Mouse (Mus musculus) forebrain, embryonic 16.5 days (tissue): ENCODE measurements around the gene Filip1. TPM values are rescaled to one million over a fixed set of nuclear protein-coding genes. Genes with fewer than 3 reads are reported as not detected.

Experiments
- ATAC-seq: fragments of 200-750 bp; cut with Nextera tagmentation; 2 replicates; pipeline ENCODE4 v1.8.0; 2017; ENCODE audit warnings: mild to moderate bottlenecking, moderate library complexity
- H3K27ac ChIP-seq: fragments of 300-500 bp; sonication (generic); 2 replicates; pipeline ENCODE4 v1.5.1; 2014; ENCODE audit warnings: low read length, control low read depth
- H3K27me3 ChIP-seq: fragments of 300-500 bp; sonication (generic); replicated peaks from 2 replicates; pipeline ENCODE4 v1.6.1; 2014; ENCODE audit warnings: low read length; ENCODE audit not compliant: control insufficient read depth, insufficient read depth
- H3K36me3 ChIP-seq: fragments of 300-500 bp; sonication (generic); 2 replicates; pipeline ENCODE4 v1.6.1; 2014; ENCODE audit not compliant: control insufficient read depth, insufficient read depth
- H3K4me1 ChIP-seq: fragments of 300-500 bp; sonication (generic); replicated peaks from 2 replicates; pipeline ENCODE4 v1.6.1; 2014; ENCODE audit warnings: low read length; ENCODE audit not compliant: control insufficient read depth, insufficient read depth
- H3K4me2 ChIP-seq: fragments of 300-500 bp; sonication (generic); 2 replicates; pipeline ENCODE4 v1.6.1; 2014; ENCODE audit warnings: mild to moderate bottlenecking, low read length, control low read depth
- H3K4me3 ChIP-seq: fragments of 300-500 bp; sonication (generic); replicated peaks from 2 replicates; pipeline ENCODE4 v1.5.1; 2014; ENCODE audit warnings: mild to moderate bottlenecking, low read length, control low read depth
- H3K9ac ChIP-seq: fragments of 300-500 bp; sonication (generic); replicated peaks from 2 replicates; pipeline ENCODE4 v1.6.1; 2014; ENCODE audit warnings: low read depth, low read length, control low read depth
- H3K9me3 ChIP-seq: fragments of 300-500 bp; sonication (generic); 2 replicates; pipeline ENCODE4 v1.6.1; 2016; ENCODE audit warnings: low read length; ENCODE audit not compliant: control insufficient read depth
- WGBS: fragments of 180-500 bp; shearing (Covaris S2); extraction: QIAGEN DNeasy Blood & Tissue Kit; methylation state at CpG from one replicate; pipeline ENCODE4 v1.1.7; 2014; 5-methylcytosine and 5-hydroxymethylcytosine counted together
- polyA plus RNA-seq: library from polyadenylated mRNA; unstranded; fragments of >200 nt; fragmentation: Nextera tagmentation; extraction: Ambion mirVana; gene quantifications from 2 replicates; pipeline ENCODE4 v1.2.1, GENCODE M21; 2015

Gene Filip1
- polyA plus RNA-seq, 1 experiment from 2014 or later, result 3.0 TPM

DNA sequence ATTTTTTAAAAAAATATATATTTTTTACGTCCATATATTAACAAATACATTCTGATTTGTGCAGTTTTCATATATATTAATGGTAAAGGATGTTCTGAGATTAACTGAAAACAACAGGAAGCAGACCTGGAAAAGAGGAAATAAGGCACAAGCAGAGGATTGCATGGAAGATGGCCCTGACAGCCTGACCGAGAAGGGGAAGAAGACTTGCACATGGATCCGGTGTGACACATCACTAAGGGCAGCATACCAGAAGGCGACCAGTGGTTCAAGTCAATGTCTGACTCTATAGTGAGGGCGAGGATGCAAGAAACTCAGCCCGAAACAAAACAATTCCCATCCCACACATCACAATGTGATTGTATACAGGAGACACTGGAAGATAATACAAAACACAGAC is 52.2 kb downstream of the Filip1 start:
- no peak overlapping the region for H3K27ac ChIP-seq
- no peak overlapping the region for H3K4me3 ChIP-seq
- WGBS, result 93% methylated on average over 6 of the region's 6 CpGs
- no peak overlapping the region for H3K4me2 ChIP-seq
- no peak for ATAC-seq
- no peaks in the 10 kb centered on the region for H3K9me3 ChIP-seq
- H3K9ac ChIP-seq, result no peak overlapping the region
- H3K36me3 ChIP-seq, result no peaks in the 10 kb centered on the region
- H3K27me3 ChIP-seq, result no peaks in the 10 kb centered on the region
- H3K4me1 ChIP-seq, result no peaks in the 10 kb centered on the region

DNA sequence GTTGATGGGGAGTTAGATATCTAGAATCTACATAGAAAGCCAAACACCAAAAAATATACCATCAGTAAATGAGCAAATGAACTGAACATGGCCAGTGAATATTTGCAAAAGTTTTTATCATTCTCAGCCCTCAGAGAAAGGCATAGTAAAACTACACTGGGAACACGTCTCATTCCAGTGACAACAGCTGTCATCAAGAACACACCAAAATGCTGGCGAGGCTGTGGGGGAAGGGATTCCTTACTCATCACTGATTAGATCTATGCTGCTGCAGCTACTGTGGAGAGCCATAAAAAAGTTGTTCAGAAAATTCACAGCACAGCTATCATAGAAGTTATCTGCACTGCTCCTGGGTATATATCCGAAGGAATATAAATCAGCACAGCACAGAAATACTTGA is 54.3 kb downstream of the Filip1 start:
- H3K4me1 ChIP-seq, result no peaks in the 10 kb centered on the region
- no peak for ATAC-seq
- no peak overlapping the region for H3K4me3 ChIP-seq
- H3K27me3 ChIP-seq, result no peaks in the 10 kb centered on the region
- H3K9me3 ChIP-seq, result no peaks in the 10 kb centered on the region
- no peak overlapping the region for H3K4me2 ChIP-seq
- H3K9ac ChIP-seq, result no peak overlapping the region
- H3K36me3 ChIP-seq, result no peaks in the 10 kb centered on the region
- no peak overlapping the region for H3K27ac ChIP-seq
- 82% methylated on average over 3 of the region's 3 CpGs for WGBS

DNA sequence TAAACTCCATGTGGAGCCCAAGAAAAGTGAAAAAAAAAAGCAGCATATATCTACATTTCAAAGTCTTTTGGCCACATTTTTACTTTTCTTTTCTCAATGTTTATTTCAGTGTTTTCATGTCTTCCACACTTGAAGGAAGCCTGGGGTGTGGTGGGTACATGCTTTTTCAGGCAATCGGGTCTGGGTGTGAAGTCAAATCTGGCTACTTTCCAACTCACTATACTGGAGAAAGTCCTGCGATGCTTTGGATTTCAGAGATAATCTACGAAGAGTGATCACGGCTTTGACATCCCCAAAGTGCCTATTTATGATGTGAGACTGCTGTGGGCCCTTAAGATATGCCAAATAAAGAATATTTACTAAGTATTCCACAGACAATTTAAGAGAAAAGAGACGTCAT is 57.7 kb downstream of the Filip1 start:
- ATAC-seq, result no peak
- H3K36me3 ChIP-seq, result no peaks in the 10 kb centered on the region
- no peak overlapping the region for H3K9ac ChIP-seq
- no peak overlapping the region for H3K4me2 ChIP-seq
- WGBS, result 70% methylated on average over 5 of the region's 5 CpGs
- H3K9me3 ChIP-seq, result no peaks in the 10 kb centered on the region
- H3K27ac ChIP-seq, result no peak overlapping the region
- H3K4me3 ChIP-seq, result no peak overlapping the region
- H3K27me3 ChIP-seq, result no peaks in the 10 kb centered on the region
- H3K4me1 ChIP-seq, result no peaks in the 10 kb centered on the region

DNA sequence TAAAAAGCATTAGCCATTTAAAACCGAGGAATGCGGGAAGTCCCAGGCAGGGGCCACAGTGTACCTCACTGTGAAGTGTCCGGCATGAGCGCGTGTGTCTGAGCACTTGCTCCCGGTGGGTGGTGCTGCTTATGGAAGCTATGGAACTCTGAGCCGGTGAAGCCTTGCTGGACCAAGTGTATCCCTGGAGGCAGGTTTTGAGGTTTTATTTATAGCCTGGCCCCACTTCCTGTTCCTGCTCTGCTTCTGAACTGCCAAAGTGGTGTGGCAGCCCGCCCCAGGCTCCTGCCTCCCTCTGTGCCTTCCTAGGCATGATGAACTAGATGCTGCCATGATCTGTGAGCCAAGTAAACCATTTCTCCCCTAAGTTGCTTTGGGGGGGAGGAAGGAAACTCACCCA is 60.7 kb downstream of the Filip1 start:
- Histone ChIP-seq H3K36me3 (no peaks in the 10 kb centered on the region), H3K9ac (no peak overlapping the region), H3K27ac (no peak overlapping the region), H3K9me3 (no peaks in the 10 kb centered on the region), H3K4me3 (no peak overlapping the region), H3K27me3 (no peaks in the 10 kb centered on the region), H3K4me2 (no peak overlapping the region), H3K4me1 (no peaks in the 10 kb centered on the region)
- no peak for ATAC-seq
- WGBS, result 83% methylated on average over 8 of the region's 8 CpGs

DNA sequence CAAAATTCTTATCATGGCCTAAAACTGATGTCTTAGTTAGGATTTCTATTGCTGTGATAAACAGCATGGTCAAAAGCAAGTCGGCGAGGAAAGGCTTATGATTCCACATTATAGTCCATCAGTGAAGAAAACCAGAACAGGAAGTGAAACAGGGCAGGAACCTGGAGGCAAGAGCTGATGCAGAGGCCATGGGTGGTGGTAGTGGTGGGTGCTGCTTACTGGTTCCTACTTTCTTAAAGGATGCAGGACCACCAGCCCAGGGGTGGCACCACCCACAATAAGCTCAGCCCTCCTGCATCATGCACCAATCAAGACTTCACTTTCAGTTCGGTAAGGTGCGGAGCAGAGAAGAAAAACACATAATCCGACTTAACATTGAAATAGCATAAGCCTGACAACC is 61.3 kb downstream of the Filip1 start:
- ATAC-seq, result no peak
- 94% methylated on average over 5 of the region's 5 CpGs for WGBS

DNA sequence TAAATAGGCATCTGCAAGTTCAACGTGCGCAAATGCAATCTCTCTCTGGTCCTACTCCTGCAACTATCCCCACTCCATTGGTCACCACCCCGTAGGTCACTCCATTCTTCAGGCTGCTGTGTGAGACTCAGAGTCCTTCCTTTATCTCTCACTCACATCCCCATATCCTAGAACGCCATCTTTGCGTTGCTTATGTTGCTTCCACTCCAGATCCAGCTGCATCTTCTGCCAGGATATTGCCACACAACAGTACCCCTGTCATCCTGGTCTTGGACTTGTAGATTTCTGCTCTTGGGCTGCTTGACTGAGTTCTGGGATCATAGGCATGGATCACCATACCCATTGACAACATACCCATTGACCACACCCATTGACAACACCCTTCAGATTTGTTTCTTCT is 62.0 kb downstream of the Filip1 start:
- H3K9me3 ChIP-seq, result no peaks in the 10 kb centered on the region
- ATAC-seq, result no peak
- H3K4me1 ChIP-seq, result no peaks in the 10 kb centered on the region
- no peaks in the 10 kb centered on the region for H3K27me3 ChIP-seq
- WGBS, result 88% methylated on average over 5 of the region's 5 CpGs
- H3K36me3 ChIP-seq, result no peaks in the 10 kb centered on the region
- H3K9ac ChIP-seq, result no peak overlapping the region
- H3K4me2 ChIP-seq, result no peak overlapping the region
- H3K27ac ChIP-seq, result no peak overlapping the region
- H3K4me3 ChIP-seq, result no peak overlapping the region

More for the DNA sequence above, 61.3 kb downstream of the Filip1 start:
- no peak overlapping the region for H3K27ac ChIP-seq
- no peaks in the 10 kb centered on the region for H3K36me3 ChIP-seq
- no peaks in the 10 kb centered on the region for H3K4me1 ChIP-seq
- H3K4me3 ChIP-seq, result no peak overlapping the region
- H3K27me3 ChIP-seq, result no peaks in the 10 kb centered on the region
- no peaks in the 10 kb centered on the region for H3K9me3 ChIP-seq
- H3K9ac ChIP-seq, result no peak overlapping the region
- no peak overlapping the region for H3K4me2 ChIP-seq

DNA sequence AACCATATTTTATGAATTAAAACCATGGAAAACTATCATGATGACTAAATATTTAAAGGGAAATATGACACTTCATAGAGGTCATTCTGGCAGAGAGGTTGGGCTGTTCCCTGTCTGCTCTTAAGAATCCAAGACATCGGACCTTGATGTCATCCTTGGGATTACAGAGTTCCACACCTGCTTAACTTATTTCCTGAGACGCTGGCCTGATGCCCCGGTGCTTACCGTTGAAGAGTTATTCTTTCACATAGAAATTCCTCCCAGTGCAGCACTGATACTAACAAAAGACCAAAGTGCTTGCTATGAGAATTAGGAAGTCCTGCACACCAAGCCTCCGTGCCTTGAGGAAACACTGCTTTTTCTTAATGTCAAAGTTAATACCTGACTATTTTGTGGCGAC is 62.6 kb downstream of the Filip1 start:
- Histone ChIP-seq H3K9ac (no peak overlapping the region), H3K4me2 (no peak overlapping the region), H3K27me3 (no peaks in the 10 kb centered on the region), H3K27ac (no peak overlapping the region), H3K36me3 (no peaks in the 10 kb centered on the region), H3K4me1 (no peaks in the 10 kb centered on the region), H3K9me3 (no peaks in the 10 kb centered on the region), H3K4me3 (no peak overlapping the region)
- 66% methylated on average over 6 of the region's 6 CpGs for WGBS
- no peak for ATAC-seq

DNA sequence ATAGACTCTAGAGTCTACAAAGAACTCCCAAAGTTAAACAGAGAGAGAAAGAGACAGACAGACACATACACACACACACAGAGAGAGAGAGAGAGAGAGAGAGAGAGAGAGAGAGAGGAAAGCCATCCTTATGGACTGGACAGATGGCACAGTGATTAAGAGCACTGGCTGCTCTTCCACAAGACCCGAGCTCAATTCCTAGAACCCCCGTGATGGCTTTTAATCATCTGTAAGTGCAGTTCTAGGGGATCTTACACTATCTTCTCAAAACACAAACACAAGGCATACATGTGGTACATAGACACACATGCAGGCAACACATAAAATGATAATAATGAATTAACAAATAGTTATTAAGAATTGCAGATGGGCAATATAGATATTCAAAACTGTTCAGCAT is 64.3 kb downstream of the Filip1 start:
- no peak for ATAC-seq
- no peak overlapping the region for H3K27ac ChIP-seq
- H3K4me2 ChIP-seq, result no peak overlapping the region
- H3K27me3 ChIP-seq, result no peaks in the 10 kb centered on the region
- H3K9ac ChIP-seq, result no peak overlapping the region
- no peaks in the 10 kb centered on the region for H3K9me3 ChIP-seq
- no peaks in the 10 kb centered on the region for H3K36me3 ChIP-seq
- H3K4me1 ChIP-seq, result no peaks in the 10 kb centered on the region
- H3K4me3 ChIP-seq, result no peak overlapping the region
- WGBS, result 63% methylated on average over 2 of the region's 2 CpGs

DNA sequence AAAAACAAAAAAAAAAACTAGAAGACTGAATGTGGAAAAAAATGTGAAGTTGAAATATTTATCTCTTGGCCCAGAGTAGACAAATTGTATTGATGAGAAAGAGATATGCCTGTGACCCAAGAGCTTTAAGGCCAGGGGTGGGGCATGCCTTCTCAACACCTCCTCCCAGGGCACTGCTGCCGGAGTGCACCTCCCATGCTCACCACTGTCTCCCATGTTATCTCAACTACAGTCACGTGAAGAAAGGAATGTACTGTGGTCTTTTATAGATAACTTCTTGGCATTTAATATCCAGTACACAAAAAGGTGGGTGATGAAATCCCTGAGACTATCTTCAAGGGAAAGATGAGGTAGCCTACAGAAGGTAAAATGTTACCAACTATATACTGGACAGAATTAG is 64.7 kb downstream of the Filip1 start:
- Histone ChIP-seq H3K36me3 (no peaks in the 10 kb centered on the region), H3K27me3 (no peaks in the 10 kb centered on the region), H3K4me2 (no peak overlapping the region), H3K27ac (no peak overlapping the region), H3K4me3 (no peak overlapping the region), H3K9ac (no peak overlapping the region), H3K9me3 (no peaks in the 10 kb centered on the region), H3K4me1 (no peaks in the 10 kb centered on the region)
- 82% methylated on average over 2 of the region's 2 CpGs for WGBS
- ATAC-seq, result no peak

DNA sequence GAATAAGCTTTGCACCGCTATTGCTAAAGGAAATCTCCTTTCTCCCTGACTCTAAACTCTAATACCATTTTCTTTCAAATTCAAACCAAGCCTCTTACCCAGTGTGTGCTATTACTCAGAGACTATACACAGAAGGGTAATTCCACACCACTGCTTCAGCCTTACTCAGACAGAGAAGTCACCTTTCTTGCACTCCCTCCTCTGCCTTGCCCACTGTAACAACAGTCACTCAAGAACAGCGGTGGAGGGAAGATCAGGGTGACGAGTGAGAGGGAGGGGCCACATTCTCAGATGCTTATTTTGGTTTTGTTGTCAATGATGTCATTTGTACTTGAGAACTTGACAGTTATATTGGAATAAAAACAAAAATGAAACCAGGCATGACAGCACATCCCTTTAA is 65.2 kb downstream of the Filip1 start:
- H3K4me2 ChIP-seq, result no peak overlapping the region
- WGBS, result 87% methylated on average over 3 of the region's 3 CpGs
- H3K36me3 ChIP-seq, result no peaks in the 10 kb centered on the region
- H3K4me3 ChIP-seq, result no peak overlapping the region
- no peaks in the 10 kb centered on the region for H3K4me1 ChIP-seq
- ATAC-seq, result no peak
- H3K9ac ChIP-seq, result no peak overlapping the region
- no peaks in the 10 kb centered on the region for H3K27me3 ChIP-seq
- H3K27ac ChIP-seq, result no peak overlapping the region
- H3K9me3 ChIP-seq, result no peaks in the 10 kb centered on the region
